ENCODE assay signal across 13 mouse cellular contexts in the genomic region with DNA sequence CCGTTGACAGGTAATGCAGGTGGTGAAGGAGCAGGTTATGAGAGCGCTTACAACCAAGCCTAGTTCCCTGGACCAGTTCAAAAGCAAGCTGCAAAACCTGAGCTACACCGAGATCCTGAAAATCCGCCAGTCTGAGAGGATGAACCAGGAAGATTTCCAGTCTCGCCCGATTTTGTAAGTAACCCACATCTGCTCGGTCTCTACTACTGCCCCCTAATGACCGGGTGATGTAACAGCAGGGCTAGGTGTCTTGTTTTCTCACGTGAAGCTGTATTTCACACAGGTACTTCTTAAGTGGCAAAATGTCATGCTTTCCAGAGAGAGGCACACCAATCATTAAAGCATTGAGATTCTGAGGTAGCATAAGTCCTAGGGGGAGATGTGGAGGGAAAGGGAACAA.
A peak's percentile ranks its signal among the peaks of the same experiment; 100 is the strongest.
DNase-seq lines count a peak whose midpoint lies in the region; ATAC-seq and TF ChIP-seq lines count a peak whose summit lies in the region.
"Had no signal": no experiment of that assay in that cellular context is flagged by ENCODE, and none has a peak within 500 bp of the region (broad histone marks: within the 10 kb centered on the region; RNA-seq: fewer than 3 reads in every experiment).

No protein-coding gene starts in this region.

- intact Hi-C loops in left cerebral cortex, postnatal 4 days (cut with DNase I) = no loop called here

- TF ChIP-seq POLR2A in small intestine, adult 2 months (IDR thresholded peaks at IDR 0.05; ENCODE audit: low read depth, low read length) = no peak

- H3K27me3 ChIP-seq in kidney, postnatal 0 days (ENCODE audit: insufficient read depth, low read length) = no peaks in the 10 kb centered on the region
- H3K27me3 ChIP-seq in small intestine, adult 2 months (ENCODE audit: control insufficient read depth, insufficient read depth, low read length) = no peaks in the 10 kb centered on the region

- no peak for ATAC-seq in kidney, postnatal 0 days (replicated peaks; ENCODE audit: low FRiP score, low read depth)
- ATAC-seq: midbrain, embryonic 16.5 days had no signal

- H3K4me2 ChIP-seq in kidney, postnatal 0 days (ENCODE audit: low read length) = no peak overlapping the region

- no peak overlapping the region for H3K27ac ChIP-seq in kidney, postnatal 0 days
- H3K27ac ChIP-seq in small intestine, adult 2 months (ENCODE audit: insufficient read depth, low read depth, low read length) = no peak overlapping the region
- H3K27ac ChIP-seq: forebrain, embryonic 10.5 days had no signal

- WGBS in kidney, postnatal 0 days = 82% methylated on average over 9 of the region's 9 CpGs
- WGBS in small intestine, adult 2 months = 81% methylated on average over 9 of the region's 9 CpGs

- H3K9ac ChIP-seq in kidney, postnatal 0 days (ENCODE audit: low read depth, low read length) = no peak overlapping the region

- H3K36me3 ChIP-seq in kidney, postnatal 0 days (ENCODE audit: insufficient read depth, low read length) = no peaks in the 10 kb centered on the region
- peaks cover 7% of the 10 kb centered on the region for H3K36me3 ChIP-seq in small intestine, adult 2 months (ENCODE audit: control insufficient read depth, insufficient read depth, low read length)
- H3K36me3 ChIP-seq: forebrain, embryonic 10.5 days had no signal

- DNase-seq in kidney, postnatal 0 days (ENCODE audit: low spot score) = no peak
- DNase-seq in kidney, postnatal 10 days = no peak
- DNase-seq in CD4-positive helper T cell, adult 2 months (ENCODE audit: low read depth, low spot score) = peak; percentile 18
- DNase-seq in NIH3T3 (ENCODE audit: low read depth) = peak; percentile 2
- no peak for DNase-seq in ovary, postnatal 10 days (ENCODE audit: low spot score)
- no peak for DNase-seq in left cerebral cortex, postnatal 4 days
- DNase-seq: embryo, embryonic 11 days; gastrocnemius, postnatal 36 days; heart, postnatal 36 days; lung, adult 18-20 months had no signal

- H3K4me1 ChIP-seq in kidney, postnatal 0 days (replicated peaks; ENCODE audit: insufficient read depth, low read length) = no peaks in the 10 kb centered on the region
- H3K4me1 ChIP-seq in small intestine, adult 2 months (ENCODE audit: control insufficient read depth, insufficient read depth, insufficient read length, low read length) = no peaks in the 10 kb centered on the region
- H3K4me1 ChIP-seq: forebrain, embryonic 10.5 days had no signal

- H3K9me3 ChIP-seq in kidney, postnatal 0 days (replicated peaks; ENCODE audit: low read length) = no peaks in the 10 kb centered on the region
- H3K9me3 ChIP-seq: forebrain, embryonic 10.5 days had no signal

- TF ChIP-seq CTCF in kidney, postnatal 0 days (IDR thresholded peaks at IDR 0.05; ENCODE audit: low read depth) = 0 out of 2 replicates have a peak, but pooled peaks have one; percentile 24
- TF ChIP-seq CTCF in small intestine, adult 2 months (IDR thresholded peaks at IDR 0.05; ENCODE audit: extremely low read depth, insufficient read length, insufficient replicate concordance, low read depth, low read length) = peak; percentile 50; the same call in 1 of the 2 replicates

- no peak overlapping the region for H3K4me3 ChIP-seq in kidney, postnatal 0 days (replicated peaks; ENCODE audit: low read depth, low read length)
- H3K4me3 ChIP-seq in small intestine, adult 2 months (ENCODE audit: low read depth, low read length) = no peak overlapping the region
- H3K4me3 ChIP-seq: forebrain, embryonic 10.5 days had no signal

Comparison
In these comparisons a context has a peak if more than half of its experiments do, and no peak if none do; other contexts are left out.
1. DNase-seq: peak in CD4-positive helper T cell, adult 2 months (single experiment) and NIH3T3 (single experiment); none in kidney, postnatal 0 days (single experiment), kidney, postnatal 10 days (single experiment), ovary, postnatal 10 days (single experiment) and left cerebral cortex, postnatal 4 days (single experiment).